Mouse (Mus musculus) lung, embryonic 14.5 days (tissue): ENCODE results near the gene Ptprs. TPM values are rescaled to one million over a fixed set of nuclear protein-coding genes. Genes with fewer than 3 reads are reported as not detected.

ENCODE experiments used
- ATAC-seq: fragments of 200-750 bp; cut with Nextera tagmentation; 2 replicates; pipeline ENCODE4 v1.8.0; 2017; ENCODE audit warnings: mild to moderate bottlenecking, moderate TSS enrichment, moderate library complexity; ENCODE audit not compliant: insufficient read depth
- DNase-seq: peaks from one replicate; pipeline ENCODE4 v3.0.0-alpha.2; 2015
- H3K27ac ChIP-seq: fragments of 300-500 bp; sonication (generic); 2 replicates; pipeline ENCODE4 v1.5.1; 2014; ENCODE audit warnings: low read depth, mild to moderate bottlenecking, moderate library complexity
- H3K27me3 ChIP-seq: fragments of 300-500 bp; sonication (generic); 2 replicates; pipeline ENCODE4 v1.6.1; 2014; ENCODE audit warnings: low read length, control low read depth; ENCODE audit not compliant: insufficient read depth
- H3K36me3 ChIP-seq: fragments of 300-500 bp; sonication (generic); 2 replicates; pipeline ENCODE4 v1.6.1; 2014; ENCODE audit warnings: control low read depth; ENCODE audit not compliant: insufficient read depth
- H3K4me1 ChIP-seq: fragments of 300-500 bp; sonication (generic); 2 replicates; pipeline ENCODE4 v1.6.1; 2014; ENCODE audit warnings: antibody characterized with exemption, control low read depth; ENCODE audit not compliant: insufficient read depth
- H3K4me2 ChIP-seq: fragments of 300-500 bp; sonication (generic); 2 replicates; pipeline ENCODE4 v1.6.1; 2014; ENCODE audit warnings: mild to moderate bottlenecking
- H3K4me3 ChIP-seq: fragments of 300-500 bp; sonication (generic); 2 replicates; pipeline ENCODE4 v1.5.1; 2014; ENCODE audit warnings: low read depth, low read length
- H3K9ac ChIP-seq: fragments of 300-500 bp; sonication (generic); 2 replicates; pipeline ENCODE4 v1.6.1; 2014
- H3K9me3 ChIP-seq: fragments of 300-500 bp; sonication (generic); 2 replicates; pipeline ENCODE4 v1.6.1; 2016; ENCODE audit warnings: low read depth, low read length, control low read depth
- CTCF ChIP-seq: IDR thresholded peaks from 2 replicates; pipeline ENCODE4 v1.5.1; 2016; ENCODE audit warnings: antibody characterized with exemption, low read depth
- WGBS: fragments of 180-500 bp; shearing (Covaris S2); extraction: QIAGEN DNeasy Blood & Tissue Kit; methylation state at CpG from one replicate; pipeline ENCODE4 v1.1.7; 2014; 5-methylcytosine and 5-hydroxymethylcytosine counted together
- polyA plus RNA-seq: library from polyadenylated mRNA; unstranded; fragments of >200 nt; fragmentation: Nextera tagmentation; extraction: Ambion mirVana; gene quantifications from 2 replicates; pipeline ENCODE4 v1.2.1, GENCODE M21; 2014

Gene Ptprs
- polyA plus RNA-seq, 1 experiment from 2014 or later = 112 TPM

- H3K9ac ChIP-seq = no peak overlapping the region
- H3K27me3 ChIP-seq = peaks cover 48% of the 10 kb centered on the region
- ATAC-seq = no peak
These were observed 35.4 kb upstream of the Ptprs start for GRCm38 (mm10) chr17:56511707-56512090.

GRCm38 (mm10) chr17:56510970-56511706 is 34.9 kb upstream of the Ptprs start:
- Histone ChIP-seq H3K9ac (no peak overlapping the region), H3K4me2 (peak overlapping the region; percentile 54), H3K4me1 (no peaks in the 10 kb centered on the region; the same call in 1 of the 2 replicates), H3K27ac (no peak overlapping the region), H3K4me3 (peak overlapping the region; percentile 22), H3K9me3 (no peaks in the 10 kb centered on the region), H3K27me3 (peaks cover 48% of the 10 kb centered on the region), H3K36me3 (no peaks in the 10 kb centered on the region)
- no peak for TF ChIP-seq CTCF
- WGBS = 6% methylated on average over 53 of the region's 60 CpGs
- DNase-seq = peak; percentile 59
- ATAC-seq = no peak

More at GRCm38 (mm10) chr17:56511707-56512090, 35.4 kb upstream of the Ptprs start:
- Histone ChIP-seq H3K27ac (no peak overlapping the region), H3K4me2 (peak overlapping the region; percentile 54), H3K4me3 (peak overlapping the region; percentile 22), H3K36me3 (no peaks in the 10 kb centered on the region), H3K9me3 (no peaks in the 10 kb centered on the region), H3K4me1 (peaks cover 3% of the 10 kb centered on the region; the same call in 1 of the 2 replicates)
- WGBS = 21% methylated on average over 29 of the region's 29 CpGs
- no peak for TF ChIP-seq CTCF
- DNase-seq = no peak

GRCm38 (mm10) chr17:56510473-56510969 is 34.2 kb upstream of the Ptprs start:
- Histone ChIP-seq H3K27ac (no peak overlapping the region), H3K4me2 (peak overlapping the region; percentile 54; the same call in 1 of the 2 replicates), H3K27me3 (peaks cover 48% of the 10 kb centered on the region), H3K9me3 (no peaks in the 10 kb centered on the region), H3K36me3 (no peaks in the 10 kb centered on the region), H3K4me1 (no peaks in the 10 kb centered on the region; the same call in 1 of the 2 replicates), H3K9ac (no peak overlapping the region), H3K4me3 (peak overlapping the region; percentile 22)
- no peak for DNase-seq
- 24% methylated on average over 27 of the region's 27 CpGs for WGBS
- TF ChIP-seq CTCF = no peak
- ATAC-seq = no peak

GRCm38 (mm10) chr17:56509707-56510472 is 33.6 kb upstream of the Ptprs start:
- Histone ChIP-seq H3K27me3 (peaks cover 48% of the 10 kb centered on the region), H3K27ac (no peak overlapping the region), H3K4me1 (no peaks in the 10 kb centered on the region), H3K9me3 (no peaks in the 10 kb centered on the region), H3K4me2 (peak overlapping the region; percentile 33; the same call in 1 of the 2 replicates), H3K36me3 (no peaks in the 10 kb centered on the region), H3K9ac (no peak overlapping the region), H3K4me3 (peak overlapping the region; percentile 9; the same call in 1 of the 2 replicates)
- 8% methylated on average over 33 of the region's 37 CpGs for whole genome bisulfite sequencing
- ATAC-seq (no peak), DNase-seq (peak; percentile 47)
- TF ChIP-seq CTCF = no peak

GRCm38 (mm10) chr17:56509021-56509640 is 32.8 kb upstream of the Ptprs start:
- Histone ChIP-seq H3K4me2 (peak overlapping the region; percentile 33; the same call in 1 of the 2 replicates), H3K9me3 (no peaks in the 10 kb centered on the region), H3K27me3 (peaks cover 48% of the 10 kb centered on the region), H3K9ac (no peak overlapping the region), H3K27ac (no peak overlapping the region), H3K36me3 (no peaks in the 10 kb centered on the region), H3K4me1 (no peaks in the 10 kb centered on the region), H3K4me3 (no peak overlapping the region)
- ATAC-seq (no peak), DNase-seq (no peak)
- WGBS = 40% methylated on average over 10 of the region's 10 CpGs
- no peak for TF ChIP-seq CTCF

- H3K36me3 ChIP-seq = no peaks in the 10 kb centered on the region
- H3K27ac ChIP-seq = peak overlapping the region; percentile 69
- ATAC-seq (peak; percentile 96), DNase-seq (peak; percentile 99)
- peak overlapping the region; percentile 71 for H3K9ac ChIP-seq
- H3K4me2 ChIP-seq = peak overlapping the region; percentile 90
- H3K4me3 ChIP-seq = peak overlapping the region; percentile 56
- no peak for TF ChIP-seq CTCF
- peaks cover 40% of the 10 kb centered on the region for H3K27me3 ChIP-seq
- no peaks in the 10 kb centered on the region for H3K4me1 ChIP-seq
- WGBS = under 1% methylated on average over 42 of the region's 42 CpGs
- no peaks in the 10 kb centered on the region for H3K9me3 ChIP-seq
These were observed 31.1 kb upstream of the Ptprs start for GRCm38 (mm10) chr17:56507161-56508068.
